In genomic region chr4:150575363-150576092, GRCm38 (mm10) we compare ENCODE assay signal across 12 mouse cellular contexts.
DNase-seq lines count a peak whose midpoint lies in the region; ATAC-seq and TF ChIP-seq lines count a peak whose summit lies in the region.
"Had no signal": no experiment of that assay in that cellular context is flagged by ENCODE, and none has a peak within 500 bp of the region (broad histone marks: within the 10 kb centered on the region; RNA-seq: fewer than 3 reads in every experiment).

No protein-coding gene starts in this region.

- no peak for TF ChIP-seq POLR2A in lung, adult 2 months (IDR thresholded peaks at IDR 0.05; ENCODE audit: borderline replicate concordance, extremely low read depth, low read depth, low read length)

- peaks cover 34% of the 10 kb centered on the region for H3K4me1 ChIP-seq in lung, adult 2 months (ENCODE audit: control insufficient read depth, insufficient read depth, low read length)
- peaks cover 51% of the 10 kb centered on the region for H3K4me1 ChIP-seq in liver, embryonic 13.5 days (replicated peaks)
- H3K4me1 ChIP-seq in stomach, embryonic 16.5 days (ENCODE audit: control insufficient read depth, insufficient read depth, low read length), result peaks cover 40% of the 10 kb centered on the region
- H3K4me1 ChIP-seq in forebrain, embryonic 11.5 days (replicated peaks; ENCODE audit: control insufficient read depth, insufficient read depth, low read length), result peaks cover 4% of the 10 kb centered on the region; the same call in 1 of the 2 replicates

- WGBS in lung, adult 2 months, result 36% methylated on average over 3 of the region's 3 CpGs
- WGBS in liver, embryonic 13.5 days (ENCODE audit: insufficient replicate concordance), result 65% methylated on average over 3 of the region's 3 CpGs
- WGBS in stomach, embryonic 16.5 days, result 16% methylated on average over 3 of the region's 3 CpGs
- WGBS in forebrain, embryonic 11.5 days, result 93% methylated on average over 3 of the region's 3 CpGs

- no peak overlapping the region; the same call in 1 of the 2 replicates for H3K9ac ChIP-seq in liver, embryonic 13.5 days
- no peak overlapping the region for H3K9ac ChIP-seq in stomach, embryonic 16.5 days (ENCODE audit: low read length)
- no peak overlapping the region for H3K9ac ChIP-seq in forebrain, embryonic 11.5 days (ENCODE audit: low read length)

- H3K36me3 ChIP-seq in liver, embryonic 13.5 days, result peaks cover 12% of the 10 kb centered on the region; the same call in 1 of the 2 replicates
- no peaks in the 10 kb centered on the region for H3K36me3 ChIP-seq in stomach, embryonic 16.5 days (ENCODE audit: control insufficient read depth, insufficient read depth, low read length)
- H3K36me3 ChIP-seq in forebrain, embryonic 11.5 days (ENCODE audit: control insufficient read depth, insufficient read depth, low read length), result no peaks in the 10 kb centered on the region; the same call in 1 of the 2 replicates

- 0 out of 2 replicates have a peak, but pooled peaks have one; percentile 49 for ATAC-seq in liver, embryonic 13.5 days (ENCODE audit: low read depth)
- ATAC-seq in stomach, embryonic 16.5 days (ENCODE audit: insufficient read depth, low FRiP score), result no peak
- ATAC-seq in forebrain, embryonic 11.5 days (replicated peaks; ENCODE audit: low FRiP score), result no peak

- intact Hi-C loops in gastrocnemius, adult 2 months (cut with DNase I), result no loop called here

- no peaks in the 10 kb centered on the region for H3K27me3 ChIP-seq in liver, embryonic 13.5 days
- no peaks in the 10 kb centered on the region for H3K27me3 ChIP-seq in stomach, embryonic 16.5 days (ENCODE audit: control insufficient read depth, insufficient read depth, low read length)
- H3K27me3 ChIP-seq in forebrain, embryonic 11.5 days (ENCODE audit: control insufficient read depth, insufficient read depth, low read length), result no peaks in the 10 kb centered on the region

- TF ChIP-seq CTCF in gastrocnemius, adult 2 months (IDR thresholded peaks at IDR 0.05), result no peak; the same call in 1 of the 2 replicates
- peak; percentile 1; the same call in 1 of the 2 replicates for TF ChIP-seq CTCF in lung, adult 2 months (IDR thresholded peaks at IDR 0.05; ENCODE audit: insufficient read depth, low read length)

- peak overlapping the region; percentile 4 for H3K4me3 ChIP-seq in gastrocnemius, adult 2 months
- no peak overlapping the region for H3K4me3 ChIP-seq in lung, adult 2 months (replicated peaks; ENCODE audit: extremely low read depth, low read depth, low read length)
- no peak overlapping the region for H3K4me3 ChIP-seq in liver, embryonic 13.5 days (replicated peaks)
- H3K4me3 ChIP-seq in stomach, embryonic 16.5 days (replicated peaks; ENCODE audit: low read length), result no peak overlapping the region
- no peak overlapping the region for H3K4me3 ChIP-seq in forebrain, embryonic 11.5 days (ENCODE audit: low read depth, low read length)

- H3K27ac ChIP-seq in gastrocnemius, adult 2 months, result peak overlapping the region; percentile 79
- peak overlapping the region; percentile 4; the same call in 1 of the 2 replicates for H3K27ac ChIP-seq in liver, embryonic 13.5 days
- peak overlapping the region; percentile 79 for H3K27ac ChIP-seq in stomach, embryonic 16.5 days (ENCODE audit: low read length)
- no peak overlapping the region for H3K27ac ChIP-seq in forebrain, embryonic 11.5 days (ENCODE audit: low read depth, low read length)

- no peak for DNase-seq in gastrocnemius, adult 2 months
- DNase-seq in gastrocnemius, adult 8-10 months (ENCODE audit: low spot score in 2 of 2), result no peak
- DNase-seq in lung, adult 2 months, result no peak
- no peak for DNase-seq in lung, postnatal 36 days
- DNase-seq in liver, embryonic 13.5 days, result no peak
- no peak for DNase-seq in forebrain, embryonic 11.5 days (ENCODE audit: low spot score)
- no peak for DNase-seq in right cerebral cortex, postnatal 4 days
- DNase-seq: cerebellum, adult 9-10 months; gastrocnemius, postnatal 14 days; heart, postnatal 10 days; lung, postnatal 10 days had no signal

- H3K9me3 ChIP-seq in liver, embryonic 13.5 days (replicated peaks), result no peaks in the 10 kb centered on the region
- H3K9me3 ChIP-seq in stomach, embryonic 16.5 days (replicated peaks; ENCODE audit: control insufficient read depth, low read length), result no peaks in the 10 kb centered on the region
- no peaks in the 10 kb centered on the region for H3K9me3 ChIP-seq in forebrain, embryonic 11.5 days (ENCODE audit: control insufficient read depth, low read length)

- H3K4me2 ChIP-seq in liver, embryonic 13.5 days, result no peak overlapping the region
- peak overlapping the region; percentile 32 for H3K4me2 ChIP-seq in stomach, embryonic 16.5 days (ENCODE audit: low read depth, low read length)
- H3K4me2 ChIP-seq in forebrain, embryonic 11.5 days (ENCODE audit: low read depth, low read length, severe bottlenecking), result no peak overlapping the region
